Mouse (Mus musculus): ENCODE measurements around the gene Zfp598. TPM values are rescaled to one million over a fixed set of nuclear protein-coding genes. Genes with fewer than 3 reads are reported as not detected.
A peak's percentile ranks its signal among the peaks of the same experiment; 100 is the strongest.

Zfp598 gene
- 20.9 and 22.2 TPM in 2 replicates for polyA plus RNA-seq (2015; fragmentation: Nextera tagmentation; extraction: Ambion mirVana)

GRCm38 (mm10) chr17:24669545-24670245, at the start of gene Zfp598:
TSS of gene Zfp598 (plus strand) at chr17:24669687.
- peak; percentile 98 for ATAC-seq (ENCODE audit: low read depth)
- Histone ChIP-seq H3K4me3 (peak within 1 kb of the TSS; percentile 99), H3K9me3 (no peaks in the 10 kb centered on the region), H3K36me3 (no peaks in the 10 kb centered on the region), H3K9ac (peak within 1 kb of the TSS; percentile 99), H3K4me1 (replicated peaks) (peaks cover 35% of the 10 kb centered on the region), H3K27me3 (no peaks in the 10 kb centered on the region), H3K4me2 (peak within 1 kb of the TSS; percentile 89), H3K27ac (replicated peaks) (peak within 1 kb of the TSS; percentile 90)
- under 1% methylated on average over 69 of the region's 80 CpGs for WGBS

- ATAC-seq (ENCODE audit: low read depth), result no peak
- Histone ChIP-seq H3K4me1 (replicated peaks) (no peaks in the 10 kb centered on the region), H3K9me3 (no peaks in the 10 kb centered on the region), H3K4me3 (no peak overlapping the region), H3K27me3 (no peaks in the 10 kb centered on the region), H3K27ac (replicated peaks) (no peak overlapping the region), H3K36me3 (peaks cover 100% of the 10 kb centered on the region), H3K4me2 (no peak overlapping the region), H3K9ac (no peak overlapping the region)
- 96% methylated on average over 8 of the region's 8 CpGs for WGBS
These were observed 44.0 kb upstream of the Zfp598 start for GRCm38 (mm10) chr17:24625472-24625871.

GRCm38 (mm10) chr17:24628646-24629045, 40.8 kb upstream of the Zfp598 start:
- WGBS, result 54% methylated on average over 5 of the region's 5 CpGs
- peaks cover 19% of the 10 kb centered on the region for H3K4me1 ChIP-seq (replicated peaks)
- H3K9me3 ChIP-seq, result no peaks in the 10 kb centered on the region
- no peak overlapping the region for H3K4me2 ChIP-seq
- peaks cover 74% of the 10 kb centered on the region for H3K36me3 ChIP-seq
- no peak overlapping the region for H3K4me3 ChIP-seq
- no peak overlapping the region for H3K27ac ChIP-seq (replicated peaks)
- no peak for ATAC-seq (ENCODE audit: low read depth)
- no peak overlapping the region; the same call in 1 of the 2 replicates for H3K9ac ChIP-seq
- no peaks in the 10 kb centered on the region for H3K27me3 ChIP-seq

GRCm38 (mm10) chr17:24630072-24630471, 39.4 kb upstream of the Zfp598 start:
- 93% methylated on average over 14 of the region's 14 CpGs for WGBS
- H3K27ac ChIP-seq (replicated peaks), result no peak overlapping the region
- no peak overlapping the region for H3K4me3 ChIP-seq
- H3K9me3 ChIP-seq, result no peaks in the 10 kb centered on the region
- H3K27me3 ChIP-seq, result no peaks in the 10 kb centered on the region
- H3K4me2 ChIP-seq, result no peak overlapping the region
- ATAC-seq (ENCODE audit: low read depth), result no peak
- H3K36me3 ChIP-seq, result peaks cover 60% of the 10 kb centered on the region
- peaks cover 21% of the 10 kb centered on the region for H3K4me1 ChIP-seq (replicated peaks)
- H3K9ac ChIP-seq, result no peak overlapping the region

GRCm38 (mm10) chr17:24632167-24632812, 37.2 kb upstream of the Zfp598 start, which contains the start of the genes Tsc2 and Nthl1:
TSS of gene Tsc2 (minus strand) at chr17:24632630.
TSS of gene Nthl1 (plus strand) at chr17:24632680.
- Histone ChIP-seq H3K9ac (peak within 1 kb of the TSS; percentile 80), H3K9me3 (no peaks in the 10 kb centered on the region), H3K4me1 (replicated peaks) (peaks cover 21% of the 10 kb centered on the region), H3K4me3 (peak within 1 kb of the TSS; percentile 65), H3K27me3 (no peaks in the 10 kb centered on the region), H3K27ac (replicated peaks) (peak within 1 kb of the TSS; percentile 82), H3K36me3 (peaks cover 38% of the 10 kb centered on the region), H3K4me2 (peak within 1 kb of the TSS; percentile 86)
- peak; percentile 90 for ATAC-seq (ENCODE audit: low read depth)
- WGBS, result 2% methylated on average over 51 of the region's 51 CpGs

GRCm38 (mm10) chr17:24632813-24633449, 36.6 kb upstream of the Zfp598 start:
- H3K36me3 ChIP-seq, result peaks cover 32% of the 10 kb centered on the region
- H3K9me3 ChIP-seq, result no peaks in the 10 kb centered on the region
- H3K4me2 ChIP-seq, result peak overlapping the region; percentile 86
- H3K9ac ChIP-seq, result peak overlapping the region; percentile 80
- peak overlapping the region; percentile 65 for H3K4me3 ChIP-seq
- WGBS, result 11% methylated on average over 22 of the region's 22 CpGs
- peak; percentile 29 for ATAC-seq (ENCODE audit: low read depth)
- peak overlapping the region; percentile 82 for H3K27ac ChIP-seq (replicated peaks)
- H3K27me3 ChIP-seq, result no peaks in the 10 kb centered on the region
- peaks cover 21% of the 10 kb centered on the region for H3K4me1 ChIP-seq (replicated peaks)

- 92% methylated on average over 11 of the region's 11 CpGs for WGBS
- H3K9me3 ChIP-seq, result no peaks in the 10 kb centered on the region
- H3K36me3 ChIP-seq, result peaks cover 27% of the 10 kb centered on the region
- H3K9ac ChIP-seq, result no peak overlapping the region
- H3K27me3 ChIP-seq, result no peaks in the 10 kb centered on the region
- H3K4me2 ChIP-seq, result no peak overlapping the region
- H3K27ac ChIP-seq (replicated peaks), result peak overlapping the region; percentile 82; the same call in 1 of the 2 replicates
- peaks cover 21% of the 10 kb centered on the region for H3K4me1 ChIP-seq (replicated peaks)
- H3K4me3 ChIP-seq, result no peak overlapping the region
- ATAC-seq (ENCODE audit: low read depth), result no peak
These were observed 35.7 kb upstream of the Zfp598 start for GRCm38 (mm10) chr17:24633831-24634230.

- ATAC-seq (ENCODE audit: low read depth), result no peak
- Histone ChIP-seq H3K4me3 (no peak overlapping the region), H3K27me3 (no peaks in the 10 kb centered on the region), H3K4me1 (replicated peaks) (peaks cover 31% of the 10 kb centered on the region), H3K9ac (no peak overlapping the region), H3K9me3 (no peaks in the 10 kb centered on the region), H3K4me2 (no peak overlapping the region), H3K36me3 (peaks cover 17% of the 10 kb centered on the region), H3K27ac (replicated peaks) (no peak overlapping the region)
- 90% methylated on average over 4 of the region's 4 CpGs for WGBS
These were observed 34.5 kb upstream of the Zfp598 start for GRCm38 (mm10) chr17:24635024-24635423.

- Histone ChIP-seq H3K27ac (replicated peaks) (no peak overlapping the region), H3K27me3 (no peaks in the 10 kb centered on the region), H3K36me3 (peaks cover 17% of the 10 kb centered on the region), H3K4me2 (no peak overlapping the region), H3K9me3 (no peaks in the 10 kb centered on the region), H3K4me3 (no peak overlapping the region), H3K9ac (no peak overlapping the region), H3K4me1 (replicated peaks) (peaks cover 37% of the 10 kb centered on the region)
- ATAC-seq (ENCODE audit: low read depth), result no peak
- 96% methylated on average over 5 of the region's 5 CpGs for WGBS
These were observed 33.8 kb upstream of the Zfp598 start for GRCm38 (mm10) chr17:24635694-24636093.

- no peak for ATAC-seq (ENCODE audit: low read depth)
- Histone ChIP-seq H3K9ac (no peak overlapping the region), H3K27ac (replicated peaks) (no peak overlapping the region), H3K27me3 (no peaks in the 10 kb centered on the region), H3K4me2 (no peak overlapping the region), H3K9me3 (no peaks in the 10 kb centered on the region), H3K36me3 (peaks cover 17% of the 10 kb centered on the region), H3K4me3 (no peak overlapping the region), H3K4me1 (replicated peaks) (peaks cover 31% of the 10 kb centered on the region)
- WGBS, result 80% methylated on average over 5 of the region's 5 CpGs
These were observed 32.6 kb upstream of the Zfp598 start for GRCm38 (mm10) chr17:24636781-24637481.

- Histone ChIP-seq H3K36me3 (peaks cover 17% of the 10 kb centered on the region), H3K27me3 (no peaks in the 10 kb centered on the region), H3K27ac (replicated peaks) (no peak overlapping the region), H3K9ac (no peak overlapping the region), H3K9me3 (no peaks in the 10 kb centered on the region), H3K4me3 (no peak overlapping the region), H3K4me2 (no peak overlapping the region), H3K4me1 (replicated peaks) (peaks cover 23% of the 10 kb centered on the region)
- WGBS, result 95% methylated on average over 4 of the region's 4 CpGs
- ATAC-seq (ENCODE audit: low read depth), result no peak
These were observed 31.3 kb upstream of the Zfp598 start for GRCm38 (mm10) chr17:24638214-24638613.

Measured in neural tube, embryonic 13.5 days (tissue).